Mouse (Mus musculus) right cerebral cortex, postnatal 36 days (tissue): ENCODE measurements around the gene Slc1a6.
"Not testable (repeated sequence)": the region's sequence is repeated elsewhere in the genome, so short reads cannot be mapped to it uniquely, and the experiment has no call there.

Experiments
- DNase-seq, 2 experiments: peaks; one replicate each; pipeline ENCODE4 v3.0.0; 2022; ENCODE audit warnings: low spot score in 2 of 2, mixed read lengths in 1 of 2

The Slc1a6 gene

GRCm38 (mm10) chr10:78779981-78780651 is at the start of gene Slc1a6:
Slc1a6 (plus strand) TSS chr10:78780496.
- DNase-seq = peak; percentile 9 to 23

GRCm38 (mm10) chr10:78739821-78740220 is 40.5 kb upstream of the Slc1a6 start:
- no peak for DNase-seq

- no peak for DNase-seq
Measured at GRCm38 (mm10) chr10:78743721-78744120, 36.6 kb upstream of the Slc1a6 start.

GRCm38 (mm10) chr10:78745453-78746232 is 34.7 kb upstream of the Slc1a6 start:
- no peak for DNase-seq

- DNase-seq = no peak
Measured at GRCm38 (mm10) chr10:78747035-78747721, 33.1 kb upstream of the Slc1a6 start.

- DNase-seq = no peak
Measured at GRCm38 (mm10) chr10:78748161-78748560, 32.1 kb upstream of the Slc1a6 start.

- no peak for DNase-seq
Measured at GRCm38 (mm10) chr10:78748946-78749345, 31.4 kb upstream of the Slc1a6 start.

GRCm38 (mm10) chr10:78752452-78753191 is 27.7 kb upstream of the Slc1a6 start, which contains the start of gene Ccdc105:
Ccdc105 (minus strand) TSS chr10:78753065.
- peak; percentile 78 to 84 for DNase-seq

- peak; percentile 71 to 73 for DNase-seq
Measured at GRCm38 (mm10) chr10:78756021-78756420, 24.3 kb upstream of the Slc1a6 start.

GRCm38 (mm10) chr10:78765570-78765969 is 14.7 kb upstream of the Slc1a6 start:
- DNase-seq = no peak

- DNase-seq = no peak
Measured at GRCm38 (mm10) chr10:78775830-78776229, 4.5 kb upstream of the Slc1a6 start.

- no peak for DNase-seq
Measured at GRCm38 (mm10) chr10:78779527-78779926, 769 bp upstream of the Slc1a6 start.

- peak; percentile 91 to 94 for DNase-seq
Measured at GRCm38 (mm10) chr10:78787566-78788087, 7.3 kb downstream of the Slc1a6 start.

GRCm38 (mm10) chr10:78790561-78790960 is 10.3 kb downstream of the Slc1a6 start:
- DNase-seq = no peak

- no peak for DNase-seq
Measured at GRCm38 (mm10) chr10:78801449-78801848, 21.2 kb downstream of the Slc1a6 start.

GRCm38 (mm10) chr10:78812358-78813060 is 32.2 kb downstream of the Slc1a6 start:
- peak; percentile 74 to 80 for DNase-seq

- not testable (repeated sequence) for DNase-seq
Measured at GRCm38 (mm10) chr10:78840456-78840855, 60.2 kb downstream of the Slc1a6 start.

GRCm38 (mm10) chr10:78852066-78852465 is 71.8 kb downstream of the Slc1a6 start, which contains the start of gene Olfr1356:
Olfr1356 (minus strand) TSS chr10:78852166.
- no peak for DNase-seq
